Comparison of ENCODE assay signal across 8 mouse cellular contexts in genomic region chr8:120488636-120489131, GRCm38 (mm10).
DNase-seq lines count a peak whose midpoint lies in the region; ATAC-seq and TF ChIP-seq lines count a peak whose summit lies in the region.

No protein-coding gene starts in this region.

- 1% methylated on average over 25 of the region's 25 CpGs for WGBS in bone marrow, adult 2 months
- under 1% methylated on average over 25 of the region's 25 CpGs for WGBS in forebrain, embryonic 15.5 days
- 1% methylated on average over 24 of the region's 25 CpGs for WGBS in midbrain, postnatal 0 days

- H3K4me1 ChIP-seq in bone marrow, adult 2 months (ENCODE audit: control insufficient read depth, insufficient read depth, low read length) = peaks cover 11% of the 10 kb centered on the region
- H3K4me1 ChIP-seq in forebrain, embryonic 15.5 days = peaks cover 76% of the 10 kb centered on the region
- H3K4me1 ChIP-seq in midbrain, postnatal 0 days (ENCODE audit: insufficient read depth, low read length) = peaks cover 38% of the 10 kb centered on the region

- H3K9me3 ChIP-seq in forebrain, embryonic 15.5 days = no peaks in the 10 kb centered on the region
- H3K9me3 ChIP-seq in midbrain, postnatal 0 days (ENCODE audit: low read length) = no peaks in the 10 kb centered on the region

- TF ChIP-seq CTCF in bone marrow, adult 2 months (IDR thresholded peaks at IDR 0.05; ENCODE audit: control insufficient read depth, insufficient read depth, low read length) = no peak
- TF ChIP-seq CTCF in midbrain, postnatal 0 days (IDR thresholded peaks at IDR 0.05) = no peak

- peak overlapping the region; percentile 98 for H3K27ac ChIP-seq in bone marrow, adult 2 months (ENCODE audit: control insufficient read depth, insufficient read depth, low read depth, low read length, poor library complexity)
- peak overlapping the region; percentile 100 for H3K27ac ChIP-seq in forebrain, embryonic 15.5 days (replicated peaks)
- peak overlapping the region; percentile 98 for H3K27ac ChIP-seq in midbrain, postnatal 0 days (ENCODE audit: low read depth, low read length)

- H3K27me3 ChIP-seq in forebrain, embryonic 15.5 days = no peaks in the 10 kb centered on the region
- H3K27me3 ChIP-seq in midbrain, postnatal 0 days (ENCODE audit: insufficient read depth, low read length) = no peaks in the 10 kb centered on the region

- peak overlapping the region; percentile 87 for H3K4me2 ChIP-seq in forebrain, embryonic 15.5 days (replicated peaks)
- peak overlapping the region; percentile 97 for H3K4me2 ChIP-seq in midbrain, postnatal 0 days (ENCODE audit: low read depth, low read length, poor library complexity, severe bottlenecking)

- no peak for ATAC-seq in forebrain, embryonic 15.5 days (replicated peaks)
- no peak for ATAC-seq in midbrain, postnatal 0 days (ENCODE audit: low FRiP score)
- ATAC-seq in erythroid progenitor cell, adult 5-6 weeks (replicated peaks; ENCODE audit: low FRiP score, poor library complexity, severe bottlenecking) = no peak

- no peaks in the 10 kb centered on the region for H3K36me3 ChIP-seq in forebrain, embryonic 15.5 days
- no peaks in the 10 kb centered on the region for H3K36me3 ChIP-seq in midbrain, postnatal 0 days (ENCODE audit: insufficient read depth, low read length)

- peak overlapping the region; percentile 84 for H3K9ac ChIP-seq in forebrain, embryonic 15.5 days (replicated peaks)
- H3K9ac ChIP-seq in midbrain, postnatal 0 days (replicated peaks; ENCODE audit: low read length, poor library complexity, severe bottlenecking) = peak overlapping the region; percentile 92

- DNase-seq in kidney, adult 18-20 months = peak; percentile 67
- no peak for DNase-seq in kidney, adult 11 months
- DNase-seq in kidney, postnatal 4 days = peak; percentile 43 to 64
- DNase-seq in midbrain, postnatal 0 days (ENCODE audit: low spot score) = peak; percentile 41
- DNase-seq in urinary bladder, adult 2 months (ENCODE audit: low spot score) = no peak

- TF ChIP-seq POLR2A in bone marrow, adult 2 months (IDR thresholded peaks at IDR 0.05; ENCODE audit: borderline replicate concordance, control insufficient read depth, low read depth, low read length) = no peak; the same call in 1 of the 2 replicates

- peak overlapping the region; percentile 70 for H3K4me3 ChIP-seq in bone marrow, adult 2 months (replicated peaks; ENCODE audit: control insufficient read depth, low read depth, low read length)
- H3K4me3 ChIP-seq in forebrain, embryonic 15.5 days = peak overlapping the region; percentile 91
- H3K4me3 ChIP-seq in midbrain, postnatal 0 days (ENCODE audit: low read depth, low read length) = peak overlapping the region; percentile 90

Comparison
In these comparisons a context has a peak if more than half of its experiments do, and no peak if none do; other contexts are left out.
1. DNase-seq: peak in kidney, adult 18-20 months (single experiment), kidney, postnatal 4 days (2 of 2) and midbrain, postnatal 0 days (single experiment); none in kidney, adult 11 months (single experiment) and urinary bladder, adult 2 months (single experiment).
2. Peak in every context shown above with its lines, with median percentiles within 50 percentile points of each other: H3K27ac ChIP-seq and H3K4me3 ChIP-seq.